Mouse (Mus musculus): ENCODE measurements around the gene Thra.

The Thra gene

DNA sequence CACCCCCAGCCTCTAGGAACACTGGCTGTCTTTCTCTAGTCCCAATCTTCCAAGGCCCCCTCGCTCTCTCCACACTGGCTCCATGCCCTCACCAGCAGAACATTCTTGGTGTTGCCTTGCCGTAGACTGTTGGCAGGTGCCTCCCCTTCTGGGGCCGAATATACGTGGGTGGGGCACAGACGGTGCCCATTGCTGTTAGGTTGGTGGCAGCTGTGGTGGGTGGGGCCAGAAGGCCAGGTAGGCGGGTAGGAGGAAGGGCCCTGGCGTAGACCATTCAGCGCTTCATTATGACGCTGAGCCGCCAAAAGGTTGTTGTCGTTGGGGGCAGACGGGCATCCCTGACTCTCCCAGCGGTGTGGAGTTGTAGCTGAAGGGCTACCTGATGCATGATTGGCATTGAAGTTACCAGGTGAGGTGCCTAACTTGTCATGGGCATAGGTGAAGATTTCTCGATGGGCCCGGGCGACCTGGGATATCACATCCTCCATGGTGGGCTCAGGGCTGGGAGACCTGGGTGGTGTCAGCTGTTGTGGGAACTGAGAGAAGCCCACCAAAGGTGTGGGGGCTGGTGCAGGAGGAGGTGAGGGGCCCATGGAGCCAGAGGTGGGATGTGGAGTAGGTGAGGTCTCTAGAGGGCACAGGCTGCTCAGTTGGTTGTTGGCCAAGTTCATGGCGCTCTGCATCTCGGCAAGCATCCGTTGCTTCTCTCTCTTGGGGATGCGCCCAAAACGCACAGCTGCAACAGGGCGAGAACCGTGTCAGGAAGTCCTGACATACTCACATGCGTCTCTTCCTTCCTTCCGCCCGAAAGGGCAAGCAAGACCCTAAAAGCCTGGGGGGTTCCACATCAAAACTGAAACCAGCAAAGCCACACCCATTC is 29.9 kb downstream of the Thra start:
- Histone ChIP-seq H3K36me3 (ENCODE audit: control insufficient read depth, insufficient read depth, low read length, poor library complexity, severe bottlenecking) (no peaks in the 10 kb centered on the region), H3K27me3 (ENCODE audit: control insufficient read depth, insufficient read depth, low read length, poor library complexity, severe bottlenecking) (no peaks in the 10 kb centered on the region)
- peak; percentile 73 for DNase-seq (ENCODE audit: low read depth, low spot score)

DNA sequence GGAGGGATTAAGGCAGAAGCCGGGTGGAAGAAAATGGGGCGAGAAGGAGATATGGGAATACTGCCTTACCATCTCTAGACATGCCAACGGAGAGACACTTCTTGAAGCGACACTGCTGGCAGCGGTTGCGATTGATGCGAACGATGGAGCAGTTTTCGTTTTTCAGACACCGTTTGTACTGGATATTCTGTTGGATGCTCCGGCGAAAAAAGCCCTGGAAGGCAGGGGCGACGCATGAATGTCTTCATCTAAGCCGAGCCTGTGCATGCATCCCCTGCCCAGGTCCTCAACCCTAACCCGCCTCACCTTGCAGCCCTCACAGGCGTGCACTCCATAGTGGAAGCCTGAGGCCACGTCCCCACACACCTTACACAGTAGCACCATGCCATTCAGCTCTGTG is 30.7 kb downstream of the Thra start:
- no peak for DNase-seq (ENCODE audit: low read depth, low spot score)
- H3K27me3 ChIP-seq (ENCODE audit: control insufficient read depth, insufficient read depth, low read length, poor library complexity, severe bottlenecking), result no peaks in the 10 kb centered on the region
- no peaks in the 10 kb centered on the region for H3K36me3 ChIP-seq (ENCODE audit: control insufficient read depth, insufficient read depth, low read length, poor library complexity, severe bottlenecking)

DNA sequence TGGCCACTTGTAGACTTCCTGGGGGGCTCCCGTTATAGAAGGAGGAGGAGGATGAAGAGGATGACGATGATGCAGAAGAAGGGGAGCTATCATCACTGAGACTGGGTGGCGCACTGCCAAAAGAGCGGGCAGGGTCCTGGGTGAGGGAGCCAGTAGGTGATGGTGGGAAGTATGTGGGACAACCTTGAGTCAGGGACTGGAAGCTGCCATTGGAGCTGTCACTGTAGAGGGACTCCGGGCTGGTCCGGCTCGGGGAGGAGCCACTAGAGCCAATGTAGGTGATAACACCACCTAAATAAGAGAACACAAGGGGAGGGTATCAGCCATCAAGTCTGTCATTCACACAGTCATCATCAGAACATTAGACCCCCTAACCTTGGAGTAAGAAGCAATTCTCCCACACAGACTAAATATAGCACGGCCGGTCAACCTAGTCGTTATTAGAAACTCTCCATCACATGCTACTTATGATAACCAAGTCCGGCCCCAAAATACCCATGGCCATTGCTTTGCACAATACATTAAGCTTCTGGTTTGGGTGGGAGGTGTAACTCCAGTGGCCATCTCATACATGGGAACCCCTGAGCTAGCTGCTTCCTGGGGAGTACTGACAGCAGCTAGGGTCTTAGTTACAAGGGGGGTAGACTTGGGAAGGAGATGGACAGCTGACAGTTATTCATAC is 31.5 kb downstream of the Thra start:
- no peaks in the 10 kb centered on the region for H3K27me3 ChIP-seq (ENCODE audit: control insufficient read depth, insufficient read depth, low read length, poor library complexity, severe bottlenecking)
- H3K36me3 ChIP-seq (ENCODE audit: control insufficient read depth, insufficient read depth, low read length, poor library complexity, severe bottlenecking), result no peaks in the 10 kb centered on the region
- DNase-seq (ENCODE audit: low read depth, low spot score), result no peak

DNA sequence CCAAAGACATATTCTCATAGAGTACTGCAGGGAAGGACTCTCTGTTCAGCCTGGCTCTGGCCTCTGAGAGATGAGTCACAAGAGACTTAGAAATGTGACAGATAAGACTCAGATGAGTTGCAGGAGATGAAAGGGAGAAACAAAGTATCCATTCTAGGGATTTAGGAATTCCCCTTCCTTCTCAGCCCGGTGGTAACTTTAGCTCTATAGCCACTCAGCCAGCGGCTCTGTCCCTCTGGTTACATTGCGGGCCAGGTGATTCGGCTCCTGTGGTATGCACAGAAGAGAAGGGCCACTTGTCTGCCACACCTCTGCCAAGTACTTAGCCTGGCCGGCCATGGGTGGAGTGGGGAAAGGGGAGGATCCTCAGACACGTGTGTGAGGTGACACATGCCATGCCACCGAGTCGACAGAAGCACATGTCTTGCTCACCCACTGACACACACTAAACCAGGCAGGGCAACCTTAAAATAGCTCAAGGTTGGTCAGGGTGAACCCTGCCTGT is 32.3 kb downstream of the Thra start:
- H3K36me3 ChIP-seq (ENCODE audit: control insufficient read depth, insufficient read depth, low read length, poor library complexity, severe bottlenecking), result no peaks in the 10 kb centered on the region
- no peaks in the 10 kb centered on the region for H3K27me3 ChIP-seq (ENCODE audit: control insufficient read depth, insufficient read depth, low read length, poor library complexity, severe bottlenecking)
- peak; percentile 67 for DNase-seq (ENCODE audit: low read depth, low spot score)

DNA sequence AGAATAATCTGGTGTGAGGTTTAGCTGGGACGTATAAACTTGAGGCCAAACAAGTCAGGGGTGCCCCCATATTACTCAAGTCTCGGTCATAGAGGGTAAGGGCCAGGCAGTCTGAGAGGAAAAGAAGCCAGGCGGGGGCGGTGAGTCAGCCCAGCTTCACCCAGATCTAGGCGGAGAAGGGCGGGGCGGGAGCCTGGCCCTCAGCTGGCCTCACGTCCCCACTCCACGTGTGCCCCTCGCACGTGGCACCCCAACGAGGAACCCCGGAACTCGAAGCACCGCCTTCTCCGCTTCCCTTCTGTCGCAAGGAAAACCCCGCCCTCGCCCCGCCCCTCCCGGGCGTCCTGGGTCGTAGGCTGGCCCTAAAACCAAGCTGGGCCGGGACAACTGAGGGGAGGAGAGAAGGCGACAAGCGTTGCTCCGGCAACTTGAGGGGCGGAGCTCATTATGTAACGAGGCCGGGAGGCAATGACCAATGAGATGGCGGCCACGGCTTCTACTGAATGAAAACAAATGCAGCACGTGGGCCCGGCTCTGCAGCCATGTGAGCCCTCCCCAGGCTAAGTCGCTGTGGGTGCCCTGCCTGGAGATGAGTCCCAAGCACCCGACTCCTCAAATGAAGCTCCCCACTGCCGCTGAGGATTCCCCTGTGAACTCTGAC is 33.3 kb downstream of the Thra start:
- peak; percentile 96 for DNase-seq (ENCODE audit: low read depth, low spot score)
- Histone ChIP-seq H3K27me3 (ENCODE audit: control insufficient read depth, insufficient read depth, low read length, poor library complexity, severe bottlenecking) (no peaks in the 10 kb centered on the region), H3K36me3 (ENCODE audit: control insufficient read depth, insufficient read depth, low read length, poor library complexity, severe bottlenecking) (no peaks in the 10 kb centered on the region)

DNA sequence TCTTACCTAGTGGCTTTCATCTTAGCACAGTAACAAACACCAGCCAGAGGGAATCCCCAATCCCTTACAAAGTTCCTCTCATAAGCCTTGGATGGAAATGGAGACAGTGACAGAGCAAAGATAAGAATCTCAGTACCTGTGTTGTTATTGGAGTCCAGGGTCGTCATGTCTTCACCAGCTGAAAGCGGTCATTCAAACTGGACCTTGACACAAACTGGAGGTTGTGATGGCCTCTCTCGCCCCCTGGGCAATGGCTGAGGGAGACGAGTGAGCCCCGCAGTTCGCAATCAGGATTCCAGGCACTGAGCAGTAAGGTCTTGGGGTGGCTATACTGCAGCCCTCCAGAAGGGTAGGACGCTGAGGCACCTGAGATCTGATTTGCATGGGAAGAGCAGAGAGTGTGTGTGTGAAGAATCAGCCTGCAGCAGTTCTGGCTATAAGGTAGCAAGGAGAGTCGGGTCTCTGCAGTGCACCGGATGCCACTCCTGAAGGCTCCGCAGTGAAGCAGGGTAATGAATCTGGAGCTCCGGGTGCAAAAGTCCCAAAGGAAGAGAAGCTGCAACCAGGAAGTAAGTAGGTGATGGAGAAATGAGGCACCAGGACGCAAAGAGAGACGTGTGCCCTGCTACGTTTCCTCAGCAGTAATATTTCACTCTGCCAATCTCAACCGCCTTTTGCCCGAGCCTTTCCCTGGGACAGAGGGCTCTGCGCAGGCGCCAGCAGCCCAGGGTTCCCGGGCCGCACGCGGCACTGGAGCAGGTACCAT is 34.3 kb downstream of the Thra start, which contains the start of gene Nr1d1:
TSS of gene Nr1d1 (minus strand) at position 752 of the 766 bp plus-strand sequence.
- no peaks in the 10 kb centered on the region for H3K36me3 ChIP-seq (ENCODE audit: control insufficient read depth, insufficient read depth, low read length, poor library complexity, severe bottlenecking)
- no peak for DNase-seq (ENCODE audit: low read depth, low spot score)

DNA sequence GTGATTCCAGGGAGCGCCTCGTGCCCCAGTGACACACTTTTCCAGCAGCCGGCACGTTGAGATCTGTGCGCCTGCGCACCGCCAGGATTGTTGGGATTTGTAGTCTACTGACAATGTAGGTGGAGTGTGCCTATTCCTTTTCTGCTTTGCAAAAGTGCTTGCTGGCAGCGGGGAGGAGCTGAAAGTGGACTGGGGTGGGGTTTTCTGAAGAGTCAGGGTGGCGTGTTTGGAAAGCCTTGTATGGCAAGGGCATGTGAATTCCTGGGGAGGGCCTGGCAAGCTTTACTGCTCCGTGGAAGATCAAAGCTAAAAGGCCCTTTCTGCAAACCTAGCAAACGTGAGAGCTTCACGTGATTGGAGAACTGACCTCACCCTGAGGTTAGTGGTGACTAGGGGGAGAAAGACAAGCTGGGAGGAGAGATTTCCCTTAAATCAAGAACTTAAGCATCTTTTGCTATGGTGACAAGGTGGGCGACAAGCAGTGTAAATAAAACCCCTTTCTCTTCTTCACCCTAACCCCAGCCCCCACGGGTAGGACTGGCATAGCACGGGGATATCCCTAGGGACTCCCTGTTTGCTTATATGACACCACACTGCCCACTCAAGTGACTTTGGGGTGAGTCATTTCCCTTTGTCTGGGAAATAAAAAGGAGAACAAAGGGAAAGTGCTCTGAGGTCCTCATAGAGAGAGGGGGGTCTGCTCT is 35.1 kb downstream of the Thra start:
- Histone ChIP-seq H3K27me3 (ENCODE audit: control insufficient read depth, insufficient read depth, low read length, poor library complexity, severe bottlenecking) (no peaks in the 10 kb centered on the region), H3K36me3 (ENCODE audit: control insufficient read depth, insufficient read depth, low read length, poor library complexity, severe bottlenecking) (no peaks in the 10 kb centered on the region)
- DNase-seq (ENCODE audit: low read depth, low spot score), result peak; percentile 79

More for the DNA sequence above, 34.3 kb downstream of the Thra start, which contains the start of gene Nr1d1:
- H3K27me3 ChIP-seq (ENCODE audit: control insufficient read depth, insufficient read depth, low read length, poor library complexity, severe bottlenecking), result no peaks in the 10 kb centered on the region

DNA sequence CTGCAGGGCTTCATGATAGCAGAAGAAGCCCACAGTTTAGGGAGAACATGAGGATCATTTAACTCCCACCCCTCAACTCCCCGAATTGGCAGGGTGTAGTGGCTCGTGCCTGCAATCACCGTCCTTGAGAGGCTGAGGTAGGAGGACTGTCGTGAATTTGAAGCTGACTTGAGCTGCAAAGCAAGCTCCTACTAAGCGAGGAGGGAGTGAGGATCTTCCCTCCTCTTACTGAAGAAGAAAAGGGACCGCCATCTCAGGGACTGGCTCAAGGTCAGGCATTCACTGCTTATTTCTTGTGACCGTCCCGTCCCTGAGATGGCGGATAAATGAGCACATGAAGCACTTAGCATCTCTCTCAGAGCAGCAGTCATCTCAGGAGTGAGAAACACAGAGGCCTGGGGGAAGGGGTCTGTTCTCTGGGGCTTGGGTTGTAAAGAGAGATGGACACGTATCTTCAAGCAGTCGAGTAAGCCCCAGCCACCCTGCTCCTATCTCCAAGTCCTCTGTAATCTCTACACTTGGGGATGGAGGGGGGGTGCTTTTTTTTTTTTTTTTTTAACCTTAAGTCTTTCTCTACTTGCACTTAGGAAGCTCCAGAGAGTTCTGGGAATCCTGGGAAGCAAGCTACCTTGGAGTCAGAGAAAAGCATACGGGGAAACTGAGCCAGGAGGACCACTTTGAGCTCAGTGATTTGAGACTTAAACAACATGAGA is 35.8 kb downstream of the Thra start:
- DNase-seq (ENCODE audit: low read depth, low spot score), result no peak
- Histone ChIP-seq H3K27me3 (ENCODE audit: control insufficient read depth, insufficient read depth, low read length, poor library complexity, severe bottlenecking) (no peaks in the 10 kb centered on the region), H3K36me3 (ENCODE audit: control insufficient read depth, insufficient read depth, low read length, poor library complexity, severe bottlenecking) (no peaks in the 10 kb centered on the region)

DNA sequence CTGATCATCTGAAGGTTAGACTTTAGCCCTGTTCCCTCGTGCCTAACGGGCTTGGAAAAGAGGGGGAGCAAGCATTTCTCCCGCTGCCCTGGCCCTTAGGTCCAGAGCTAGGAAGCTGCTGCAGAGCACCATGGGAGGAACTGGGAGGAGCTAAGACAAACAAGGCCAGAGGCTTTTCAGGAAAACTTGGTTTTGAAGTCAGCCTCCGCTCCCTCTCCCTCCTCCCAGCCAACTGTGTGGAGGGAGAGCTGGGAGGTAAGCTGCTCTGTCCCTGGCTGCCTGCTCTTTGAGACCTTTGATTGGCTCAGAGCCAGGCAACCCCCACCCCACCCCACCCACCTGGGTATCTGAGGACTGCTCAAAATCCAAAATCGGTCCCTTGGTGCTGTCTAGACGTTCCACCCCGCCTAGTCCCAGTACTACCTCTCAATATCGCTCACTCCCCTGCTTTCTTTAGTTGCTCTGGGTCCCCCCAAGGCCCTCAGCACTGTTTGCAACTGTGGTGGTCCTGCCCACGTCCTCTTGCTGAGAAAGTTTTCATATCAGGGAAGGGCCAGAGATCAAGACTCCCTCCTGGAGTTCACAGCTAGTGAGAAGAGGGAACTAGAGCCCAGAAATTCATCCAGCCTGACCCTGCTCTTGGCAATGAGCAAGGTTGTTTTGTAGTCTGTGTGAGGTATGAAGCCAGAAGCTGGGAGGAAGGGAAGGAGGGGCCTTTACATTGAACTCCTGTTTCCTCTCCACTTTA is 36.6 kb downstream of the Thra start:
- no peaks in the 10 kb centered on the region for H3K36me3 ChIP-seq (ENCODE audit: control insufficient read depth, insufficient read depth, low read length, poor library complexity, severe bottlenecking)
- no peak for DNase-seq (ENCODE audit: low read depth, low spot score)
- no peaks in the 10 kb centered on the region for H3K27me3 ChIP-seq (ENCODE audit: control insufficient read depth, insufficient read depth, low read length, poor library complexity, severe bottlenecking)

DNA sequence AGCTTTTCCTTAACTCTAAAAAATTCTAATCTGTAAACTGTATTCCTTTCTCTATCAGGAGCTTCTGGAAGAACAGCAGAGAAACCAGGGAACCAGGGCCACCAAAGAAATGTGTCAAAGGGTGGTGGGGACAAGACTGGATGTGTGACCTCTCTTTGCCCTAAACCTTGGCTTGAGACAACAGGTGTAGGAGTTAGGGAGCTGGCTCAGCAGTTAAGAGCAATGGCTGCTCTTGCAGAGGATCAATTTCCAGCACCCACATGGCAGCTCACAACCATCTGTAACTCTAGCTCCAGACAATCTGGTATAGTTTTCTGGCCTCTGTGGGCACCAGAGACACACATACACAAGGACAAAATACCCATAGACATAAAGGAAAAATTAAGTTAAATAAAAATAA is 37.5 kb downstream of the Thra start:
- Histone ChIP-seq H3K36me3 (ENCODE audit: control insufficient read depth, insufficient read depth, low read length, poor library complexity, severe bottlenecking) (no peaks in the 10 kb centered on the region), H3K27me3 (ENCODE audit: control insufficient read depth, insufficient read depth, low read length, poor library complexity, severe bottlenecking) (no peaks in the 10 kb centered on the region)
- no peak for DNase-seq (ENCODE audit: low read depth, low spot score)

DNA sequence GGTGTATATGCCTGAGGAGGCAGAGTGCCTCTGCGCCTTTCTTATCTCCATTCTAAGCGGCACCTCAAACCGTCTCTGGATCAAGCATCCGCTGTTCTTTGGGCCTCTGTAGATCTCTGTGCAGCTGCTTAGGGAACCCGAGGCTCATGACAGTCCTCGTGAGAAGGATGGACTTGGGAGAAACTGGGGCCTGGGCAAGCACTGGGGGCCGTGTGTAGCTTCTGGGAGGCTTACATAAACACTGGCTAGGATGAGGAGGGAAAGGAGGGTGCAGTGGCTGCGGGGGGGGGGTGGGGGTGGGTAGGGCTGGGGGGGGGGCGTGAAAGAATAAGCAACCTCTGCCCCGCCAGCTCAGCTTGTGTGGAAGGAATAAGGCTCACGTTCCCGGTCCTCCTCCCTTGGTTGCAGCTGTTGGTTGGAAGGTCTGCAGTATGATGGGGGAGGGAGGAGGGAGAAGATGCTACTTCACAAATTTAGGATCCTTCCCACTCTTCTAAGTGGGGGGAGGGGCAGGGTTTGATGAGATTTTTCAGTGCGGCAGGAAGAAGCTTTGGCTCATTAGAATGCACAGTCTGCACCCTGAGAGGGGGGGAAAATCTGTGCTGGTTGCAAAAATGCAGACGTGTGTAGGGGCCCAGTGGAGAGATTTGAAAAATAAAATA is 41.5 kb downstream of the Thra start:
- DNase-seq (ENCODE audit: low read depth, low spot score), result no peak
- Histone ChIP-seq H3K36me3 (ENCODE audit: control insufficient read depth, insufficient read depth, low read length, poor library complexity, severe bottlenecking) (no peaks in the 10 kb centered on the region), H3K27me3 (ENCODE audit: control insufficient read depth, insufficient read depth, low read length, poor library complexity, severe bottlenecking) (no peaks in the 10 kb centered on the region)

DNA sequence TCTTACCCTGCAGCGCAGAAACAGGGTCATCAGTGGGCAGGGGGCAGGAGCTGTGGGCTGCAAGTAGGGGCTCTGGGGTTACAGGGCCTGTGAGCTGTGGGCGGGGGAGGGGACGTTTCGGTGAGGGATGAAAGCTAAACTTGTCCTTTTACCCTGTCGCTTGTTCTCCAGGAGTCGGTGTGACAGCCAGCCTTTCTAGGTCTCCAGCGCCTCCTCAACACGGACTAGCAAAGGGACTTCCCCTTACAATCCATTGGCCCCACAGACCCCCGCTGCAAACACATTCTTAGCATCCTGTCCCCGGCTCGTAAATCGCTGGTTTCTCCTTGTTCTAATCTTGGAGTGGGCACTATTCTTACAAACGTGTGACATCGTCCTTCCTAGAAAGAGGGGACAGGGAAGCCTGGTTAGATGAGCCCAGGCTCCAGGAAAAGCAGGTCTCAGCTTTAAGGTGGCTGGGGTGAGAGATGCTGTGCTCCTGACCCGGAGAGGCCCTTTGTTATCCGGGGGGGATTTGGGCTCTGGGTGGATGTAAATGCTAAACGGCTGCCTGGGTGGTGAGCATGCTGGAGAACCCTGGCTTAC is 42.3 kb downstream of the Thra start:
- H3K36me3 ChIP-seq (ENCODE audit: control insufficient read depth, insufficient read depth, low read length, poor library complexity, severe bottlenecking), result no peaks in the 10 kb centered on the region
- DNase-seq (ENCODE audit: low read depth, low spot score), result no peak
- no peaks in the 10 kb centered on the region for H3K27me3 ChIP-seq (ENCODE audit: control insufficient read depth, insufficient read depth, low read length, poor library complexity, severe bottlenecking)

All from splenic B cell, adult 2 months (primary cell).